In the genomic region with DNA sequence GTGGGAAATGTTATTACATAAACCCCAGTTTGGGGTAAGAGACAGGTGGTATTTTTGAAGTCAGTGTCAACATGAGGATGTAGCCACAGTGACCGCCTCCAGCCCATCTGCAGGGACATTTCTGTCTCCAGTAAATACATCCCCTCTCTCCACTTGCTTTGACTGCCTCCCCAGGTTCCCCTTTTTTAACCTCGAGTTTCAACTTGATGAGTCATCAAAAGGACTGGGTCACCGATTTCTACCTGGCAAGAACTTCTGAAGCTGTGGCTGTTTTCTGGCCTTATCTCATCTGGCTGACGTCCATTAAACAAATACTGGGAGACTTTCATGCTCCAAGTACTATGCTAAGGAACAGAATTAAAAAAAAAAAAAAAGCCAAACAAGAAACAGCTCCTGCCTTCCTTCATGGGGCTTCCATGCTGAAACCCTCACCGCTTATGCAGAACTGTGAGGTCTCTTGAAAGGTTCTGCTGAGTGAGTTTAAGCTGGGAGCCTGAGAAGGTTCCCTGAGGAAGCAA, we compare ENCODE assay signal across 1 mouse cellular context.
TF ChIP-seq lines count a peak whose summit lies in the region.

No protein-coding gene starts in this region.

TF ChIP-seq in MEL, 35 proteins besides CTCF, POLR2A, EP300 and RAD21 (continued from another document):
- TF ChIP-seq MAFK (IDR thresholded peaks at IDR 0.05; ENCODE audit: borderline replicate concordance, low read depth, low read length), result peak; percentile 95
- no peak for TF ChIP-seq MAZ (IDR thresholded peaks at IDR 0.05; ENCODE audit: low read depth, low read length)
- TF ChIP-seq CHD2 (IDR thresholded peaks at IDR 0.05; ENCODE audit: low read length), result no peak
- TF ChIP-seq ETS1 (IDR thresholded peaks at IDR 0.05; ENCODE audit: low read depth, low read length), result peak; percentile 89
- TF ChIP-seq SIN3A (IDR thresholded peaks at IDR 0.05; ENCODE audit: low read length), result no peak
- no peak for TF ChIP-seq POLR2AphosphoS5 (IDR thresholded peaks at IDR 0.05; ENCODE audit: borderline replicate concordance, low read depth, low read length)
- no peak for TF ChIP-seq ZC3H11A (IDR thresholded peaks at IDR 0.05; ENCODE audit: low read depth, low read length)
- no peak for TF ChIP-seq ELF1 (IDR thresholded peaks at IDR 0.05; ENCODE audit: low read depth, low read length)
- no peak for TF ChIP-seq UBTF (IDR thresholded peaks at IDR 0.05; ENCODE audit: borderline replicate concordance, insufficient read depth, low read depth, low read length)
- TF ChIP-seq USF1 (IDR thresholded peaks at IDR 0.05; ENCODE audit: low read depth, low read length), result no peak
- no peak for TF ChIP-seq GABPA (IDR thresholded peaks at IDR 0.05; ENCODE audit: low read depth, low read length)
- TF ChIP-seq MYC (IDR thresholded peaks at IDR 0.05; ENCODE audit: low read depth, low read length), result peak; percentile 66; the same call in 1 of the 2 replicates
- TF ChIP-seq NRF1 (IDR thresholded peaks at IDR 0.05; ENCODE audit: insufficient read depth, low read depth, low read length, poor library complexity, severe bottlenecking), result no peak
- no peak for TF ChIP-seq BHLHE40 (IDR thresholded peaks at IDR 0.05; ENCODE audit: borderline replicate concordance, low read depth, low read length)
- TF ChIP-seq POLR2AphosphoS2 (IDR thresholded peaks at IDR 0.05; ENCODE audit: low read length), result no peak
- no peak for TF ChIP-seq USF2 (IDR thresholded peaks at IDR 0.05; ENCODE audit: borderline replicate concordance in 1 of 2, insufficient read depth in 1 of 2, low read depth in 1 of 2, low read length in 2 of 2)
- TF ChIP-seq CHD1 (IDR thresholded peaks at IDR 0.05; ENCODE audit: low read depth, low read length), result no peak
